Mouse (Mus musculus): ENCODE measurements around the gene Rab6a. TPM values are rescaled to one million over a fixed set of nuclear protein-coding genes. Genes with fewer than 3 reads are reported as not detected.

Rab6a gene
- total and polyA plus RNA-seq, 2 experiments from 2014 or later: 241 to 336 TPM

- H3K27ac ChIP-seq: no peak overlapping the region
- 29% methylated on average over 18 of the region's 18 CpGs for WGBS
- no peaks in the 10 kb centered on the region for H3K36me3 ChIP-seq (ENCODE audit: insufficient read depth, low read length)
- no peak overlapping the region for H3K9ac ChIP-seq (replicated peaks; ENCODE audit: low read length)
- peak; percentile 59 for DNase-seq (ENCODE audit: low spot score)
- H3K4me1 ChIP-seq (ENCODE audit: insufficient read depth, low read length): 0 out of 2 replicates have a peak, but pooled peaks cover 6% of the 10 kb centered on the region
- H3K9me3 ChIP-seq (ENCODE audit: low read length): no peaks in the 10 kb centered on the region
- TF ChIP-seq CTCF (IDR thresholded peaks at IDR 0.05; ENCODE audit: low read depth): no peak
- no peak overlapping the region for H3K4me3 ChIP-seq (ENCODE audit: low read length)
- peak overlapping the region; percentile 40 for H3K4me2 ChIP-seq (ENCODE audit: low read depth, low read length)
- no peaks in the 10 kb centered on the region for H3K27me3 ChIP-seq (ENCODE audit: insufficient read depth, low read length)
- no peak for ATAC-seq
Measured at GRCm38 (mm10) chr7:100658093-100658578, 50.9 kb downstream of the Rab6a start.

DNA sequence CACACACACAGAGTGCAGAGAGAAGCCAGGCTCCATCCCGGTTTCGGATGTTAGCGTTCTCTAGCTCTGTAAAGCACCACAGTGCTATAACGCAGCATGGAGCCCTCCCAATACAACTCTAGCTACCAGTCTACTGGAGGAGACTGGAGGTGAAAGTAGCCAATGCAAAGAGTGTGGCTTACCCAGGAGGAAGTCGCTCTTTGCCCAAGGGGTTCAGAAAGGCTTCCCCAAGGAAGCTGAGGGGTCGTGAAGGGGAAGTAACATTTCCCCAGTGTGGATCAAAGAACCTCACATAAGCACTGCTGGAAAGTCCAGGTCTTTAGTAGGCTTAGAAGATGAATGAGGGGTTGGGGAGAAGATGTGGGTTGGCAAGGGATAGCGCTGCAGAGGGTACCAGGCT, 54.1 kb downstream of the Rab6a start:
- Histone ChIP-seq H3K36me3 (ENCODE audit: insufficient read depth, low read length) (no peaks in the 10 kb centered on the region), H3K9ac (replicated peaks; ENCODE audit: low read length) (no peak overlapping the region), H3K9me3 (ENCODE audit: low read length) (no peaks in the 10 kb centered on the region), H3K4me1 (ENCODE audit: insufficient read depth, low read length) (no peaks in the 10 kb centered on the region), H3K4me3 (ENCODE audit: low read length) (no peak overlapping the region), H3K27me3 (ENCODE audit: insufficient read depth, low read length) (no peaks in the 10 kb centered on the region), H3K27ac (no peak overlapping the region), H3K4me2 (ENCODE audit: low read depth, low read length) (no peak overlapping the region)
- WGBS: 85% methylated on average over 7 of the region's 7 CpGs
- DNase-seq (ENCODE audit: low spot score) (no peak), ATAC-seq (no peak)
- no peak for TF ChIP-seq CTCF (IDR thresholded peaks at IDR 0.05; ENCODE audit: low read depth)

DNA sequence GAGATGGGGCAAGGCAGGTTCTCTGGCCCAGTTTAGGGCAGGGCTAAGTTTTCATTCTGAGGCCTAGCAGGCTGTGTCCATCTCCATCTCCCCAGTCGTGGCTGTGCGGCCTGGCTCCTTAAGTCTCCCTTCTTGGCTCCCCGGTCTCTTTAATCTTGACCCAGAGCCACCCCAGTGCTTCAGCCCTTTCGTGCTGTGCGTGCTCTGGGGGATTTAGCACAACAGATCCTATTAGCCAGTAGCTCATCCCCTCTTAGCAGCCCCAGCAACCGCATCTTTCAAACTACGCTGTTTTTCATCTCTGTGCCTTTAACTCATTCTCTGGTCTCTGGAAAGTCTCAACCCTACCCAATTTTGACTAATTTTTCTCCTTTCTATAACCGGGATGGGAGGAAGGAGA, 55.0 kb downstream of the Rab6a start, which contains the start of gene Plekhb1:
TSS of gene Plekhb1 (minus strand) at position 184 of the 400 bp plus-strand sequence.
- H3K27ac ChIP-seq: no peak within 1 kb of the TSS
- ATAC-seq: no peak
- WGBS: 80% methylated on average over 8 of the region's 8 CpGs

GRCm38 (mm10) chr7:100663190-100663589, 56.0 kb downstream of the Rab6a start:
- Histone ChIP-seq H3K4me2 (ENCODE audit: low read depth, low read length) (peak overlapping the region; percentile 46), H3K4me3 (ENCODE audit: low read length) (no peak overlapping the region), H3K9ac (replicated peaks; ENCODE audit: low read length) (no peak overlapping the region), H3K27me3 (ENCODE audit: insufficient read depth, low read length) (no peaks in the 10 kb centered on the region), H3K4me1 (ENCODE audit: insufficient read depth, low read length) (no peaks in the 10 kb centered on the region), H3K27ac (peak overlapping the region; percentile 11; the same call in 1 of the 2 replicates), H3K9me3 (ENCODE audit: low read length) (no peaks in the 10 kb centered on the region), H3K36me3 (ENCODE audit: insufficient read depth, low read length) (no peaks in the 10 kb centered on the region)
- ATAC-seq: peak; percentile 93
- under 1% methylated on average over 13 of the region's 13 CpGs for WGBS
- TF ChIP-seq CTCF (IDR thresholded peaks at IDR 0.05; ENCODE audit: low read depth): peak; percentile 98
- peak; percentile 95 for DNase-seq (ENCODE audit: low spot score)

More for the DNA sequence above, 55.0 kb downstream of the Rab6a start, which contains the start of gene Plekhb1:
- H3K9ac ChIP-seq (replicated peaks; ENCODE audit: low read length): no peak within 1 kb of the TSS
- TF ChIP-seq CTCF (IDR thresholded peaks at IDR 0.05; ENCODE audit: low read depth): no peak
- DNase-seq (ENCODE audit: low spot score): no peak
- no peak within 1 kb of the TSS for H3K4me3 ChIP-seq (ENCODE audit: low read length)
- H3K27me3 ChIP-seq (ENCODE audit: insufficient read depth, low read length): no peaks in the 10 kb centered on the region
- no peaks in the 10 kb centered on the region for H3K9me3 ChIP-seq (ENCODE audit: low read length)
- no peaks in the 10 kb centered on the region for H3K36me3 ChIP-seq (ENCODE audit: insufficient read depth, low read length)
- H3K4me1 ChIP-seq (ENCODE audit: insufficient read depth, low read length): no peaks in the 10 kb centered on the region
- peak within 1 kb of the TSS; percentile 46 for H3K4me2 ChIP-seq (ENCODE audit: low read depth, low read length)

- 63% methylated on average over 11 of the region's 11 CpGs for WGBS
- Histone ChIP-seq H3K27ac (peak overlapping the region; percentile 11; the same call in 1 of the 2 replicates), H3K4me3 (ENCODE audit: low read length) (no peak overlapping the region), H3K9me3 (ENCODE audit: low read length) (no peaks in the 10 kb centered on the region), H3K27me3 (ENCODE audit: insufficient read depth, low read length) (no peaks in the 10 kb centered on the region), H3K36me3 (ENCODE audit: insufficient read depth, low read length) (no peaks in the 10 kb centered on the region), H3K9ac (replicated peaks; ENCODE audit: low read length) (no peak overlapping the region), H3K4me1 (ENCODE audit: insufficient read depth, low read length) (no peaks in the 10 kb centered on the region), H3K4me2 (ENCODE audit: low read depth, low read length) (peak overlapping the region; percentile 46)
- TF ChIP-seq CTCF (IDR thresholded peaks at IDR 0.05; ENCODE audit: low read depth): no peak
- DNase-seq (ENCODE audit: low spot score): no peak
- peak; percentile 50; the same call in 1 of the 2 replicates for ATAC-seq
Measured at GRCm38 (mm10) chr7:100663729-100664304, 56.6 kb downstream of the Rab6a start.

GRCm38 (mm10) chr7:100670646-100671045, 63.4 kb downstream of the Rab6a start:
- no peak for TF ChIP-seq CTCF (IDR thresholded peaks at IDR 0.05; ENCODE audit: low read depth)
- Histone ChIP-seq H3K9me3 (ENCODE audit: low read length) (no peaks in the 10 kb centered on the region), H3K4me1 (ENCODE audit: insufficient read depth, low read length) (no peaks in the 10 kb centered on the region), H3K4me3 (ENCODE audit: low read length) (no peak overlapping the region), H3K36me3 (ENCODE audit: insufficient read depth, low read length) (no peaks in the 10 kb centered on the region), H3K9ac (replicated peaks; ENCODE audit: low read length) (no peak overlapping the region), H3K4me2 (ENCODE audit: low read depth, low read length) (no peak overlapping the region), H3K27ac (no peak overlapping the region), H3K27me3 (ENCODE audit: insufficient read depth, low read length) (no peaks in the 10 kb centered on the region)
- ATAC-seq (no peak), DNase-seq (ENCODE audit: low spot score) (no peak)
- WGBS: 82% methylated on average over 5 of the region's 5 CpGs

DNA sequence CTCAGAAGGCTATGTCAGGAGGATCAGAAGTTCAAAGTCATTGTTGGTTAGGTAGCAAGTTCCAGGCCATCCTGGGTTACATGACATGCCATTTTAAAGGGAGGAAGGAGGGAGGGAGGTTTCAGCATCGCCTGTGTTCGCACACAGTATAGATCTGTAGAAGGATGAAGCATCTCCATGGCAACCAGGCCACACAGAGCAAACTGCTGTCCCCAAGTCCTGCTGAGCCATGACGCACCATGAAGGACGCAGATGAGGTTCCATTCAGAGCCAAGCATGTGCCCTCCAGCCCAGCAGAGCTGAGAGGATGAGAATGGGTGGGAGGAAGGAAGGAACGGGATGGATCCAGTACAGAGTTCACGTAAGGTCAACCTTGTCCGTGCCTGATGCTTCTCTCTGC, 66.2 kb downstream of the Rab6a start:
- no peak overlapping the region for H3K27ac ChIP-seq
- peak; percentile 68; the same call in 1 of the 2 replicates for ATAC-seq

More for the DNA sequence above, 66.2 kb downstream of the Rab6a start:
- H3K4me3 ChIP-seq (ENCODE audit: low read length): no peak overlapping the region
- H3K9me3 ChIP-seq (ENCODE audit: low read length): no peaks in the 10 kb centered on the region
- TF ChIP-seq CTCF (IDR thresholded peaks at IDR 0.05; ENCODE audit: low read depth): no peak
- H3K27me3 ChIP-seq (ENCODE audit: insufficient read depth, low read length): no peaks in the 10 kb centered on the region
- no peak overlapping the region for H3K4me2 ChIP-seq (ENCODE audit: low read depth, low read length)
- no peaks in the 10 kb centered on the region for H3K36me3 ChIP-seq (ENCODE audit: insufficient read depth, low read length)
- DNase-seq (ENCODE audit: low spot score): peak; percentile 16
- no peaks in the 10 kb centered on the region for H3K4me1 ChIP-seq (ENCODE audit: insufficient read depth, low read length)
- no peak overlapping the region for H3K9ac ChIP-seq (replicated peaks; ENCODE audit: low read length)
- WGBS: 21% methylated on average over 7 of the region's 7 CpGs

All from hindbrain, postnatal 0 days (tissue).